Mouse (Mus musculus): ENCODE results near the gene Plekhj1.

GRCm38 (mm10) chr10:80793033-80793784 is 5.2 kb downstream of the Plekhj1 start:
- TF ChIP-seq CTCF (IDR thresholded peaks at IDR 0.05; ENCODE audit: low read depth, low read length) (no peak), POLR2A (IDR thresholded peaks at IDR 0.05; ENCODE audit: borderline replicate concordance, low read depth, low read length) (no peak)

Measured in bone marrow macrophage, adult 2 months (primary cell).